ENCODE assay signal across 1 mouse cellular context in the genomic region with DNA sequence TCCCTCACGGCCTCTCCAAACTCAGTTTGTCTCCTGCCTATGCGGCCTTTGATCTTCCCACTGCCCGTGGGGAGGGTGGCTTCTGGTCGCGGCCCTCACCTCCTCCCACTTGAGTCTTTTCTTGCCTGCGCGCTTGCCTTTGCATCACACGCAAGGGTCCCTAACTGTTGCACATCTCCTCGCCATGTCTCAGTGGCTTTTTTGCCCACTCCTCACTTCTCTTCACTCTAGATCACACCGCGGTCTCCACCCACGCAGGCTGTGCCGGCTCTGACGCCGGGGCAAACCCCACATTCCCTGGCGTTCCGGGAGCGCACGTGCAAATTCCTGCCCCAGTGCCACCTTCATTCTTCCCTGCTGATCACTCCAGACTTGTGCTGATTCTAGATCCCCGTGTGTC.
TF ChIP-seq lines count a peak whose summit lies in the region.

No protein-coding gene starts in this region.

TF ChIP-seq in CH12.LX, 34 proteins besides CTCF, POLR2A, EP300 and RAD21:
- TF ChIP-seq MAFK (IDR thresholded peaks at IDR 0.05; ENCODE audit: insufficient replicate concordance, low read length) = no peak
- peak; percentile 82 for TF ChIP-seq BHLHE40 (IDR thresholded peaks at IDR 0.05; ENCODE audit: low read depth, low read length)
- TF ChIP-seq MXI1 (IDR thresholded peaks at IDR 0.05; ENCODE audit: low read depth, low read length) = peak; percentile 59
- TF ChIP-seq MYC (IDR thresholded peaks at IDR 0.05; ENCODE audit: low read depth, low read length) = 0 out of 2 replicates have a peak, but pooled peaks have one; percentile 67
